Mouse (Mus musculus) liver, postnatal 0 days (tissue): ENCODE data around the gene Pparg. TPM values are rescaled to one million over a fixed set of nuclear protein-coding genes. Genes with fewer than 3 reads are reported as not detected.

ENCODE experiments used
- ATAC-seq: fragments of 200-750 bp; cut with Nextera tagmentation; 2 replicates; pipeline ENCODE4 v1.8.0; 2017; ENCODE audit warnings: mild to moderate bottlenecking, moderate library complexity
- DNase-seq: peaks from one replicate; pipeline ENCODE4 v3.0.0-alpha.2; 2016
- H3K27ac ChIP-seq: fragments of 300-500 bp; sonication (generic); 2 replicates; pipeline ENCODE4 v1.5.1; 2014; ENCODE audit warnings: antibody characterized with exemption, moderate library complexity, mild to moderate bottlenecking, low read depth
- H3K27me3 ChIP-seq: fragments of 300-500 bp; sonication (generic); 2 replicates; pipeline ENCODE4 v1.6.1; 2014; ENCODE audit warnings: low read length, control low read depth, mixed read lengths; ENCODE audit not compliant: insufficient read depth
- H3K36me3 ChIP-seq: fragments of 300-500 bp; sonication (generic); replicated peaks from 2 replicates; pipeline ENCODE4 v1.6.1; 2014; ENCODE audit warnings: mild to moderate bottlenecking, control low read depth, low read length, moderate library complexity, mixed read lengths; ENCODE audit not compliant: insufficient read depth
- H3K4me1 ChIP-seq: fragments of 300-500 bp; sonication (generic); 2 replicates; pipeline ENCODE4 v1.6.1; 2014; ENCODE audit warnings: antibody characterized with exemption, mild to moderate bottlenecking, control low read depth; ENCODE audit not compliant: insufficient read depth
- H3K4me2 ChIP-seq: fragments of 300-500 bp; sonication (generic); 2 replicates; pipeline ENCODE4 v1.6.1; 2014; ENCODE audit warnings: low read depth, mild to moderate bottlenecking, low read length, moderate library complexity, mixed read lengths
- H3K4me3 ChIP-seq: fragments of 300-500 bp; sonication (generic); 2 replicates; pipeline ENCODE4 v1.5.1; 2014; ENCODE audit warnings: low read depth, low read length
- H3K9ac ChIP-seq: fragments of 300-500 bp; sonication (generic); replicated peaks from 2 replicates; pipeline ENCODE4 v1.6.1; 2014; ENCODE audit warnings: mild to moderate bottlenecking, moderate library complexity
- H3K9me3 ChIP-seq: fragments of 300-500 bp; sonication (generic); 2 replicates; pipeline ENCODE4 v1.6.1; 2016; ENCODE audit warnings: mild to moderate bottlenecking, control low read depth, low read length, mixed read lengths
- CTCF ChIP-seq: sonication (generic); IDR thresholded peaks from 2 replicates; pipeline ENCODE4 v1.5.1; 2016; ENCODE audit warnings: antibody characterized with exemption, low read depth
- EP300 ChIP-seq: IDR thresholded peaks from 2 replicates; pipeline ENCODE4 v1.6.1; 2016; ENCODE audit warnings: antibody characterized with exemption, low read depth, mild to moderate bottlenecking
- WGBS: fragments of 180-500 bp; shearing (Covaris S2); extraction: QIAGEN DNeasy Blood & Tissue Kit; methylation state at CpG from one replicate; pipeline ENCODE4 v1.1.7; 2014; ENCODE audit not compliant: insufficient replicate concordance; 5-methylcytosine and 5-hydroxymethylcytosine counted together
- polyA plus RNA-seq: library from polyadenylated mRNA; unstranded; fragments of >200 nt; fragmentation: Nextera tagmentation; extraction: Ambion mirVana; gene quantifications from 2 replicates; pipeline ENCODE4 v1.2.1, GENCODE M21; 2015

Gene Pparg
- polyA plus RNA-seq, 1 experiment from 2014 or later = 4.9 TPM

GRCm38 (mm10) chr6:115489831-115490230 lies 129.1 kb downstream of the Pparg start:
- WGBS = 69% methylated on average over 9 of the region's 9 CpGs
- no peak for DNase-seq
- ATAC-seq = no peak

GRCm38 (mm10) chr6:115492952-115493613 lies 132.3 kb downstream of the Pparg start:
- no peak for DNase-seq
- H3K9ac ChIP-seq = no peak overlapping the region

More at GRCm38 (mm10) chr6:115489831-115490230, 129.1 kb downstream of the Pparg start:
- no peak overlapping the region for H3K27ac ChIP-seq
- no peak for TF ChIP-seq CTCF
- TF ChIP-seq EP300 = no peak
- no peak overlapping the region for H3K4me2 ChIP-seq
- H3K27me3 ChIP-seq = no peaks in the 10 kb centered on the region
- H3K9ac ChIP-seq = no peak overlapping the region
- no peaks in the 10 kb centered on the region for H3K36me3 ChIP-seq
- H3K4me3 ChIP-seq = no peak overlapping the region
- no peaks in the 10 kb centered on the region for H3K4me1 ChIP-seq
- H3K9me3 ChIP-seq = no peaks in the 10 kb centered on the region

GRCm38 (mm10) chr6:115493824-115494223 lies 133.1 kb downstream of the Pparg start:
- TF ChIP-seq EP300 (no peak), CTCF (no peak)
- no peak; the same call in 1 of the 2 replicates for ATAC-seq
- H3K4me3 ChIP-seq = no peak overlapping the region

More at GRCm38 (mm10) chr6:115492952-115493613, 132.3 kb downstream of the Pparg start:
- ATAC-seq = no peak
- Histone ChIP-seq H3K27ac (no peak overlapping the region), H3K4me1 (no peaks in the 10 kb centered on the region), H3K9me3 (no peaks in the 10 kb centered on the region), H3K4me2 (no peak overlapping the region), H3K36me3 (no peaks in the 10 kb centered on the region), H3K27me3 (no peaks in the 10 kb centered on the region), H3K4me3 (no peak overlapping the region)
- TF ChIP-seq EP300 (no peak), CTCF (no peak)
- WGBS = 58% methylated on average over 11 of the region's 11 CpGs

GRCm38 (mm10) chr6:115499540-115499939 lies 138.8 kb downstream of the Pparg start:
- 78% methylated on average over 14 of the region's 14 CpGs for WGBS
- Histone ChIP-seq H3K27ac (no peak overlapping the region), H3K36me3 (no peaks in the 10 kb centered on the region), H3K9ac (no peak overlapping the region), H3K4me3 (no peak overlapping the region), H3K27me3 (no peaks in the 10 kb centered on the region), H3K4me1 (no peaks in the 10 kb centered on the region), H3K4me2 (no peak overlapping the region), H3K9me3 (no peaks in the 10 kb centered on the region)
- ATAC-seq (no peak), DNase-seq (no peak)
- TF ChIP-seq CTCF = no peak
- no peak for TF ChIP-seq EP300

More at GRCm38 (mm10) chr6:115493824-115494223, 133.1 kb downstream of the Pparg start:
- no peaks in the 10 kb centered on the region for H3K36me3 ChIP-seq
- H3K4me1 ChIP-seq = no peaks in the 10 kb centered on the region
- H3K9ac ChIP-seq = no peak overlapping the region
- DNase-seq = no peak
- H3K27ac ChIP-seq = no peak overlapping the region
- no peak overlapping the region for H3K4me2 ChIP-seq
- H3K27me3 ChIP-seq = no peaks in the 10 kb centered on the region
- no peaks in the 10 kb centered on the region for H3K9me3 ChIP-seq

- H3K27ac ChIP-seq = no peak overlapping the region
- H3K4me2 ChIP-seq = no peak overlapping the region
- no peaks in the 10 kb centered on the region for H3K4me1 ChIP-seq
- WGBS = 82% methylated on average over 10 of the region's 10 CpGs
- no peak overlapping the region for H3K9ac ChIP-seq
- H3K4me3 ChIP-seq = no peak overlapping the region
- H3K36me3 ChIP-seq = no peaks in the 10 kb centered on the region
- DNase-seq = no peak
- TF ChIP-seq CTCF (no peak), EP300 (no peak)
- H3K9me3 ChIP-seq = no peaks in the 10 kb centered on the region
- H3K27me3 ChIP-seq = no peaks in the 10 kb centered on the region
- no peak for ATAC-seq
Measured at GRCm38 (mm10) chr6:115500234-115500633, 139.5 kb downstream of the Pparg start.

- Histone ChIP-seq H3K9ac (no peak overlapping the region), H3K9me3 (no peaks in the 10 kb centered on the region), H3K4me3 (no peak overlapping the region), H3K36me3 (no peaks in the 10 kb centered on the region), H3K4me2 (no peak overlapping the region), H3K27me3 (no peaks in the 10 kb centered on the region), H3K27ac (no peak overlapping the region), H3K4me1 (no peaks in the 10 kb centered on the region)
- WGBS = 49% methylated on average over 3 of the region's 3 CpGs
- DNase-seq (no peak), ATAC-seq (no peak)
- no peak for TF ChIP-seq CTCF
- no peak for TF ChIP-seq EP300
Measured at GRCm38 (mm10) chr6:115501131-115501530, 140.4 kb downstream of the Pparg start.

- no peaks in the 10 kb centered on the region for H3K4me1 ChIP-seq
- ATAC-seq (no peak), DNase-seq (no peak)
- H3K4me2 ChIP-seq = no peak overlapping the region
- no peaks in the 10 kb centered on the region for H3K36me3 ChIP-seq
- WGBS = 84% methylated on average over 4 of the region's 4 CpGs
- no peaks in the 10 kb centered on the region for H3K9me3 ChIP-seq
- no peak overlapping the region for H3K27ac ChIP-seq
- H3K4me3 ChIP-seq = no peak overlapping the region
- no peaks in the 10 kb centered on the region for H3K27me3 ChIP-seq
- no peak overlapping the region for H3K9ac ChIP-seq
- no peak for TF ChIP-seq EP300
- TF ChIP-seq CTCF = no peak
Measured at GRCm38 (mm10) chr6:115503038-115503437, 142.3 kb downstream of the Pparg start.
